ENCODE assay signal across 13 mouse cellular contexts in genomic region chr10:77397056-77397642, GRCm38 (mm10). TPM values are rescaled to one million over a fixed set of nuclear protein-coding genes. Genes with fewer than 3 reads are reported as not detected.
DNase-seq lines count a peak whose midpoint lies in the region; ATAC-seq and TF ChIP-seq lines count a peak whose summit lies in the region.
"Had no signal": no experiment of that assay in that cellular context is flagged by ENCODE, and none has a peak within 500 bp of the region (broad histone marks: within the 10 kb centered on the region; RNA-seq: fewer than 3 reads in every experiment).

No protein-coding gene starts in this region.

- H3K36me3 ChIP-seq in hindbrain, postnatal 0 days (ENCODE audit: insufficient read depth, low read length), result no peaks in the 10 kb centered on the region
- no peaks in the 10 kb centered on the region for H3K36me3 ChIP-seq in hindbrain, embryonic 12.5 days
- H3K36me3 ChIP-seq in heart, embryonic 14.5 days (ENCODE audit: control insufficient read depth, insufficient read depth, low read length), result no peaks in the 10 kb centered on the region
- no peaks in the 10 kb centered on the region for H3K36me3 ChIP-seq in forebrain, embryonic 10.5 days (replicated peaks)
- H3K36me3 ChIP-seq: liver, embryonic 15.5 days had no signal

- no peak for TF ChIP-seq CTCF in hindbrain, postnatal 0 days (IDR thresholded peaks at IDR 0.05; ENCODE audit: low read depth)

- H3K9me3 ChIP-seq in hindbrain, postnatal 0 days (ENCODE audit: low read length), result no peaks in the 10 kb centered on the region
- H3K9me3 ChIP-seq in hindbrain, embryonic 12.5 days (replicated peaks), result no peaks in the 10 kb centered on the region
- H3K9me3 ChIP-seq in heart, embryonic 14.5 days (ENCODE audit: control insufficient read depth, low read length), result no peaks in the 10 kb centered on the region
- no peaks in the 10 kb centered on the region for H3K9me3 ChIP-seq in forebrain, embryonic 10.5 days
- H3K9me3 ChIP-seq: liver, embryonic 15.5 days had no signal

- peaks cover 6% of the 10 kb centered on the region for H3K4me1 ChIP-seq in hindbrain, postnatal 0 days (ENCODE audit: insufficient read depth, low read length)
- H3K4me1 ChIP-seq in hindbrain, embryonic 12.5 days, result 0 out of 2 replicates have a peak, but pooled peaks cover 2% of the 10 kb centered on the region
- H3K4me1 ChIP-seq in heart, embryonic 14.5 days (ENCODE audit: control insufficient read depth in 2 of 2, insufficient read depth in 2 of 2, low read length in 2 of 2), result peaks cover 20 to 24% of the 10 kb centered on the region in 2 experiments
- peaks cover 7% of the 10 kb centered on the region; the same call in 1 of the 2 replicates for H3K4me1 ChIP-seq in forebrain, embryonic 10.5 days

- H3K4me2 ChIP-seq in hindbrain, postnatal 0 days (ENCODE audit: low read depth, low read length), result no peak overlapping the region
- H3K4me2 ChIP-seq in hindbrain, embryonic 12.5 days (replicated peaks), result no peak overlapping the region
- H3K4me2 ChIP-seq in heart, embryonic 14.5 days (ENCODE audit: low read length), result no peak overlapping the region
- H3K4me2 ChIP-seq: liver, embryonic 15.5 days had no signal

- no peak overlapping the region for H3K9ac ChIP-seq in hindbrain, postnatal 0 days (replicated peaks; ENCODE audit: low read length)
- H3K9ac ChIP-seq in hindbrain, embryonic 12.5 days, result no peak overlapping the region
- H3K9ac ChIP-seq in heart, embryonic 14.5 days (ENCODE audit: low read length), result no peak overlapping the region
- H3K9ac ChIP-seq: forebrain, postnatal 0 days; liver, embryonic 15.5 days had no signal

- DNase-seq in hindbrain, postnatal 0 days (ENCODE audit: low spot score), result peak; percentile 84
- DNase-seq in brain, adult 2 months (ENCODE audit: low read depth, low spot score), result peak; percentile 71
- DNase-seq in cerebellum, adult 18-20 months, result peak; percentile 53 to 58
- DNase-seq in embryo, embryonic 10.5 days (ENCODE audit: low spot score), result no peak
- no peak for DNase-seq in forebrain, embryonic 10.5 days (ENCODE audit: extremely low spot score, low spot score)
- DNase-seq: forebrain, postnatal 0 days; kidney, postnatal 14 days had no signal

- peak overlapping the region; percentile 62 for H3K27ac ChIP-seq in hindbrain, postnatal 0 days
- no peak overlapping the region for H3K27ac ChIP-seq in hindbrain, embryonic 12.5 days
- 0 out of 4 replicates have a peak overlapping the region, but pooled peaks have one; percentile 19 to 35 for H3K27ac ChIP-seq in heart, embryonic 14.5 days (replicated peaks in 1 of 2; ENCODE audit: control insufficient read depth in 1 of 2, insufficient read depth in 1 of 2, low read depth in 2 of 2, low read length in 2 of 2)
- H3K27ac ChIP-seq in forebrain, embryonic 10.5 days, result no peak overlapping the region
- H3K27ac ChIP-seq: left cerebral cortex, adult 2 months; liver, embryonic 15.5 days had no signal

- 71% methylated on average over 6 of the region's 6 CpGs for WGBS in hindbrain, postnatal 0 days
- WGBS in hindbrain, embryonic 12.5 days, result 88% methylated on average over 6 of the region's 6 CpGs
- 44% methylated on average over 6 of the region's 6 CpGs for WGBS in heart, embryonic 14.5 days
- WGBS in forebrain, embryonic 10.5 days, result 95% methylated on average over 6 of the region's 6 CpGs

- H3K27me3 ChIP-seq in hindbrain, postnatal 0 days (ENCODE audit: insufficient read depth, low read length), result no peaks in the 10 kb centered on the region
- H3K27me3 ChIP-seq in hindbrain, embryonic 12.5 days, result no peaks in the 10 kb centered on the region
- no peaks in the 10 kb centered on the region for H3K27me3 ChIP-seq in heart, embryonic 14.5 days (ENCODE audit: control insufficient read depth, insufficient read depth, low read length)
- H3K27me3 ChIP-seq in forebrain, embryonic 10.5 days (ENCODE audit: poor library complexity, severe bottlenecking), result no peaks in the 10 kb centered on the region
- H3K27me3 ChIP-seq: liver, embryonic 15.5 days had no signal

- ATAC-seq in hindbrain, postnatal 0 days, result peak; percentile 72
- ATAC-seq in hindbrain, embryonic 12.5 days (ENCODE audit: low FRiP score), result no peak
- ATAC-seq in heart, embryonic 14.5 days (ENCODE audit: insufficient number of reproducible peaks, insufficient read depth, low FRiP score, low read depth), result peak; percentile 33; the same call in 1 of the 2 replicates
- no peak; the same call in 1 of the 2 replicates for ATAC-seq in granulocyte monocyte progenitor cell, adult 5-6 weeks (replicated peaks; ENCODE audit: poor library complexity, severe bottlenecking)
- ATAC-seq: forebrain, postnatal 0 days; midbrain, embryonic 16.5 days had no signal

- H3K4me3 ChIP-seq in hindbrain, postnatal 0 days (ENCODE audit: low read length), result no peak overlapping the region
- no peak overlapping the region for H3K4me3 ChIP-seq in hindbrain, embryonic 12.5 days
- no peak overlapping the region for H3K4me3 ChIP-seq in heart, embryonic 14.5 days (ENCODE audit: control insufficient read depth in 1 of 2, insufficient read depth in 1 of 2, low read depth in 1 of 2, low read length in 2 of 2)
- no peak overlapping the region for H3K4me3 ChIP-seq in forebrain, embryonic 10.5 days
- H3K4me3 ChIP-seq: left cerebral cortex, adult 2 months; liver, embryonic 15.5 days had no signal

RNA-seq across cellular contexts. Expression of gene Adarb1, which starts 20.9 kb away (rescaled TPM):
- total RNA-seq in hindbrain, postnatal 0 days (2014; rRNA removed), result 46.5 and 65.1 TPM in 2 replicates
- 18.6 and 21.1 TPM in 2 replicates for polyA plus RNA-seq in hindbrain, postnatal 0 days (2015; fragmentation: Nextera tagmentation; extraction: Ambion mirVana)
- 10.3 and 10.6 TPM in 2 replicates for polyA plus RNA-seq in hindbrain, embryonic 12.5 days (2016; fragmentation: Nextera tagmentation; extraction: Ambion mirVana)
- polyA plus RNA-seq in heart, embryonic 14.5 days (2014; fragmentation: Nextera tagmentation; extraction: Ambion mirVana), result 13.4 and 15.4 TPM in 2 replicates
- 1.7 TPM in 1 of 2 replicates, not detected in the other for total RNA-seq in granulocyte monocyte progenitor cell, adult 5-6 weeks (2014; fragmentation: Nextera tagmentation)
- 0.72 and 2.4 TPM in 2 replicates for total RNA-seq in granulocyte monocyte progenitor cell, adult 5-6 weeks (2017)
- 6.3 and 7.1 TPM in 2 replicates for polyA plus RNA-seq in forebrain, embryonic 10.5 days (2016; fragmentation: Nextera tagmentation; extraction: Ambion mirVana)

Comparison
In these comparisons a context has a peak if more than half of its experiments do, and no peak if none do; other contexts are left out.
1. ATAC-seq: peak in hindbrain, postnatal 0 days (single experiment) and heart, embryonic 14.5 days (single experiment); none in hindbrain, embryonic 12.5 days (single experiment) and granulocyte monocyte progenitor cell, adult 5-6 weeks (single experiment).
2. H3K27ac ChIP-seq: peak in hindbrain, postnatal 0 days (single experiment) and heart, embryonic 14.5 days (2 of 2); none in hindbrain, embryonic 12.5 days (single experiment) and forebrain, embryonic 10.5 days (single experiment).
3. DNase-seq: peak in hindbrain, postnatal 0 days (single experiment), brain, adult 2 months (single experiment) and cerebellum, adult 18-20 months (2 of 2); none in embryo, embryonic 10.5 days (single experiment) and forebrain, embryonic 10.5 days (single experiment).